ENCODE assay signal across 17 mouse cellular contexts in the genomic region with DNA sequence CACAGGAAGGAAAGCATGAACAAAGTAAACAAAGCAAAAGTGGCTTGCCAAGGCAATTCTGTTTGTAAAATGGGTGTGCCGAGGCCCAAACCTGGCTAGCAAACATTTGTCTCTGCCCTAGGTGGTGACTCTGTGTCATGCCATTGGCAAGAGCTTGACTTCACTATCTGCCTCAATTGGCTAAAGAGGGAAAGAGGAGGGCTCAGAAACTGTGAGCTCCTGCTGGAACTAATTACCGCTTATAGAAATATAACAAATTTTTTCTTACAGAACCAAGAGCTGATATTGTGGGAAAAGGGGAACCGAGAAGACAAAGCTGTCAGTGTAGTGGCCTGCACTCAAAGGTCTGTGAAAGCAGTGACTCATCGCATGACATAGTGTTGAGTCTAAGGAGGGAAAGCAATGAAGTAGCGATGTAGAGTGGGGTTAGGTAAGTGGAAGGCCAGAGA. TPM values are rescaled to one million over a fixed set of nuclear protein-coding genes. Genes with fewer than 3 reads are reported as not detected.
DNase-seq lines count a peak whose midpoint lies in the region; ATAC-seq and TF ChIP-seq lines count a peak whose summit lies in the region.
"Had no signal": no experiment of that assay in that cellular context is flagged by ENCODE, and none has a peak within 500 bp of the region (broad histone marks: within the 10 kb centered on the region; RNA-seq: fewer than 3 reads in every experiment).

No protein-coding gene starts in this region.

- no peaks in the 10 kb centered on the region for H3K4me1 ChIP-seq in midbrain, postnatal 0 days (ENCODE audit: insufficient read depth, low read length)
- H3K4me1 ChIP-seq: limb, embryonic 12.5 days; midbrain, embryonic 10.5 days had no signal

- 89% methylated on average over 5 of the region's 5 CpGs for WGBS in midbrain, postnatal 0 days

- H3K27me3 ChIP-seq in midbrain, postnatal 0 days (ENCODE audit: insufficient read depth, low read length), result no peaks in the 10 kb centered on the region
- H3K27me3 ChIP-seq: limb, embryonic 12.5 days had no signal

- no peak overlapping the region for H3K4me3 ChIP-seq in midbrain, postnatal 0 days (ENCODE audit: low read depth, low read length)
- H3K4me3 ChIP-seq: erythroblast, embryonic 14.5 days; limb, embryonic 12.5 days; midbrain, embryonic 10.5 days had no signal

- H3K9ac ChIP-seq in midbrain, postnatal 0 days (replicated peaks; ENCODE audit: low read length, poor library complexity, severe bottlenecking), result no peak overlapping the region
- H3K9ac ChIP-seq: limb, embryonic 12.5 days had no signal

- no peaks in the 10 kb centered on the region for H3K36me3 ChIP-seq in midbrain, postnatal 0 days (ENCODE audit: insufficient read depth, low read length)
- H3K36me3 ChIP-seq: limb, embryonic 12.5 days; midbrain, embryonic 10.5 days had no signal

- peak; percentile 4 to 7 for DNase-seq in adrenal gland, postnatal 36 days
- DNase-seq in adrenal gland, postnatal 10 days, result no peak
- DNase-seq in A20 (ENCODE audit: low read depth, low spot score), result peak; percentile 40
- DNase-seq in lung, postnatal 4 days, result peak; percentile 8 to 27
- no peak for DNase-seq in midbrain, postnatal 0 days (ENCODE audit: low spot score)
- no peak for DNase-seq in gastrocnemius, postnatal 4 days (ENCODE audit: low spot score in 2 of 2)
- no peak for DNase-seq in right cerebral cortex, adult 18-20 months
- DNase-seq: cerebellum, postnatal 10 days; gastrocnemius, postnatal 14 days; retina, postnatal 1 day had no signal

- no peak overlapping the region for H3K4me2 ChIP-seq in midbrain, postnatal 0 days (ENCODE audit: low read depth, low read length, poor library complexity, severe bottlenecking)
- H3K4me2 ChIP-seq: limb, embryonic 12.5 days had no signal

- TF ChIP-seq CTCF in midbrain, postnatal 0 days (IDR thresholded peaks at IDR 0.05), result no peak

- H3K27ac ChIP-seq in midbrain, postnatal 0 days (ENCODE audit: low read depth, low read length), result no peak overlapping the region
- H3K27ac ChIP-seq: limb, embryonic 12.5 days; midbrain, embryonic 10.5 days had no signal

- ATAC-seq in hematopoietic stem cell, adult 5-6 weeks (replicated peaks in 1 of 2; ENCODE audit: insufficient read depth in 1 of 2, low FRiP score in 2 of 2, low TSS enrichment in 1 of 2, low read depth in 1 of 2, poor library complexity in 2 of 2, severe bottlenecking in 2 of 2), result peak; percentile 45 to 69; a peak in 3 of 4 replicates
- ATAC-seq in midbrain, postnatal 0 days (ENCODE audit: low FRiP score), result no peak

- H3K9me3 ChIP-seq in midbrain, postnatal 0 days (ENCODE audit: low read length), result no peaks in the 10 kb centered on the region
- H3K9me3 ChIP-seq: limb, embryonic 12.5 days; midbrain, embryonic 10.5 days had no signal

RNA-seq across cellular contexts. Expression of gene Fabp2, which starts 6.5 kb away (rescaled TPM):
- total RNA-seq in adrenal gland, postnatal 36 days (2021), result not detected
- total RNA-seq in adrenal gland, postnatal 10 days (2021), result 10 to 100 TPM in 1 of 2 experiments, 1 to 10 TPM in 1; 7.5 to 17.9 TPM
- total RNA-seq in hematopoietic stem cell, adult 5-6 weeks (2017), result not detected in 2 replicates
- not detected in 2 replicates for total RNA-seq in midbrain, postnatal 0 days (2014; rRNA removed)
- polyA plus RNA-seq in midbrain, postnatal 0 days (2015; fragmentation: Nextera tagmentation; extraction: Ambion mirVana), result not detected in 2 replicates
- not detected for total RNA-seq in gastrocnemius, postnatal 4 days (2021)
- total RNA-seq: gastrocnemius, postnatal 14 days; heart, postnatal 25 days; layer of hippocampus, postnatal 10 days had no signal
- polyA plus RNA-seq: erythroblast, embryonic 14.5 days; limb, embryonic 12.5 days; midbrain, embryonic 10.5 days had no signal

RNA-seq across cellular contexts. Expression of gene Gm10959, which starts 30.8 kb away (rescaled TPM):
- total RNA-seq in adrenal gland, postnatal 36 days (2021), result not detected
- not detected for total RNA-seq in adrenal gland, postnatal 10 days (2021)
- not detected in 2 replicates for total RNA-seq in hematopoietic stem cell, adult 5-6 weeks (2017)
- total RNA-seq in midbrain, postnatal 0 days (2014; rRNA removed), result not detected in 2 replicates
- not detected in 2 replicates for polyA plus RNA-seq in midbrain, postnatal 0 days (2015; fragmentation: Nextera tagmentation; extraction: Ambion mirVana)
- not detected for total RNA-seq in gastrocnemius, postnatal 4 days (2021)
- total RNA-seq: gastrocnemius, postnatal 14 days; heart, postnatal 25 days; layer of hippocampus, postnatal 10 days had no signal
- polyA plus RNA-seq: erythroblast, embryonic 14.5 days; kidney, embryonic 16.5 days; limb, embryonic 12.5 days; midbrain, embryonic 10.5 days had no signal

RNA-seq across cellular contexts. Expression of gene 1810037I17Rik, which starts 35.6 kb away (rescaled TPM):
- total RNA-seq in adrenal gland, postnatal 36 days (2021), result 10 to 100 TPM; 53.3 to 58.0 TPM
- total RNA-seq in adrenal gland, postnatal 10 days (2021), result 10 to 100 TPM; 59.1 to 60.4 TPM
- 30.1 and 31.5 TPM in 2 replicates for total RNA-seq in hematopoietic stem cell, adult 5-6 weeks (2017)
- total RNA-seq in midbrain, postnatal 0 days (2014; rRNA removed), result 21.9 and 32.3 TPM in 2 replicates
- 90.8 and 94.5 TPM in 2 replicates for polyA plus RNA-seq in midbrain, postnatal 0 days (2015; fragmentation: Nextera tagmentation; extraction: Ambion mirVana)
- total RNA-seq in gastrocnemius, postnatal 4 days (2021), result 10 to 100 TPM; 31.3 to 34.5 TPM

Comparison
In these comparisons a context has a peak if more than half of its experiments do, and no peak if none do; other contexts are left out.
1. DNase-seq: peak in adrenal gland, postnatal 36 days (2 of 2), A20 (single experiment) and lung, postnatal 4 days (2 of 2); none in adrenal gland, postnatal 10 days (single experiment), midbrain, postnatal 0 days (single experiment), gastrocnemius, postnatal 4 days (0 of 2) and right cerebral cortex, adult 18-20 months (single experiment).